Mouse (Mus musculus): ENCODE results near the gene Armc3.
A peak's percentile ranks its signal among the peaks of the same experiment; 100 is the strongest.

The Armc3 gene

DNA sequence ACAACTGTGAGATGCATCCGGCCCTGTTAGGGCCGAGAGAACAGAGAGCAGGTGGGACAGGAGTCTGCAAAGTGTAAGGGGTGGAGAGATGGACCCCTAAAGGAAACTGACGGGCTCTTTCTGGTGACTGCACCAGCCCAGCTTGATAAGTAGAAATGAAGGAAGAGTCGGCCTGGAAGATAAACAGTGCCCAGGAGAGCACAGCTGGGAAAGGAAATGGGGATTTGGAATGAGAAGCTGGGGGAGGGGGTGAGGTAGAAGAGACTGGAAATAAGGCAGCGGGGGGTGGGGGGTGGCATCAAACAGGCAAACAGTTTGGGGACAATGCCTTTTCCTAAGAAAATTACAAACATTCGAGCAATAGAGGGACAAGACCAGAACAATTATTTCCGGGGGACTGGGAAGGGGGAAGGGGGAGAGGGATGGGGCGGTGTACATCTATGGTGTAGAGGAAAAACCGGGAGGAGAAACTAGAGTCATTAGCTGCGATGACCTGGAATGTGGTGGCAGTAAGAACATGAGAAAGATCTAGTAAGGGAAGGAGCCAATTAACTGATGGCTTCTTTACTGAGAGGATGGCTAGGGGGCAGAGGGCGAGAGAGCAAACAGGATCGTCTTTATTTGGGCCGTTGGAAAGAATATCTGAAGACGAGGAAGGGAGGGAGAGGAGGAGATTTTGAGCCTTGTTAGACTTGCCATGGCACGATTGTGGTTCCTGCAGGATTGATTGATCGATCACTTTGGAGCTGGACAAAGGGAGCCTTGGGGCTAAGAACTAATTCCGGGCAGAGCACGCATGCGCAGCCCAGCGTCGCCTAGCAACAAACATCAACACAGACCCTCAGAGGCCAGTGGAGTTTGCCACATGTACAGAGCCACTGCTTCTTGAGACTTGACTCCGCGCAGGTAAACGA is at the start of gene Armc3:
Gene Armc3 (plus strand): TSS at position 851 of the 914 bp plus-strand sequence.
- no peak for DNase-seq (ENCODE audit: extremely low read depth, low read depth, low spot score)

DNA sequence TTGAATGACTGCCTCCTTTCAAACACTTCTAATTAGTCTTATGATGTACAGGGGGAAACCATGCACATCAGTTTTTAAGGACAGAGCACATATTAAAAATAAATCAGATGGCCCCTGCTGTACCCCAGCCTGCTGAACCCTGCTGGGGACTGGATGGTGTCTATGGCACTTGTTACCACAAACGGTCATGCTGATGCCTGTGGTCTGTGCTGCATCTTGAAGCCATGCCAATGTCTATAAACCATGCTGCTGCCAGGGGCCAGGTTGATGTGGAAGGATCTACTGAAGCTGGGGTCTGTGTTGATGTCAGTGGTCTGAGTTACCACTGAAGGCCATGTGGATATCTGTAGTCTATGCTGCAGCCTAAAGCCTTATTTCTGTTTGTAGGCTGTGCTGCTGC is 46.4 kb upstream of the Armc3 start:
- no peak for DNase-seq (ENCODE audit: extremely low read depth, low read depth, low spot score)

DNA sequence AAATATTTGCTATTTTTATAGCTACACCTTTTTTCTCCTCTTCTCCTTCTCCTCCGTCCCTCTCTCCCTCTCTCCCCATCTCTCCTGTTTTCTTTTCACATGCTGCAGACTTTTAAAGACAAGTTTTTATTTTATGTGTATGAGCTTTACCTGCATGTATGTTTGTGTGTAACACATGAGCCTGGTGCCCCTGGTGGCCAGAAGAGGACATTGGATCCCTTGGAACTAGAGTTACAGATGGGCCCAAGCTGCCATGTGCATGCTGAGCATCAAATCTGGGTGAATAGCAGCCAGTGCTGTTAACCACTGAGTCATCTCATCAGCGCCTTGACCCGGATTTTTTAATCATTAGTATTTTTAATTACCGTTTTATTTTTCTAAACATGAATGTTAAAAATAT is 42.9 kb upstream of the Armc3 start:
- DNase-seq (ENCODE audit: extremely low read depth, low read depth, low spot score): no peak

DNA sequence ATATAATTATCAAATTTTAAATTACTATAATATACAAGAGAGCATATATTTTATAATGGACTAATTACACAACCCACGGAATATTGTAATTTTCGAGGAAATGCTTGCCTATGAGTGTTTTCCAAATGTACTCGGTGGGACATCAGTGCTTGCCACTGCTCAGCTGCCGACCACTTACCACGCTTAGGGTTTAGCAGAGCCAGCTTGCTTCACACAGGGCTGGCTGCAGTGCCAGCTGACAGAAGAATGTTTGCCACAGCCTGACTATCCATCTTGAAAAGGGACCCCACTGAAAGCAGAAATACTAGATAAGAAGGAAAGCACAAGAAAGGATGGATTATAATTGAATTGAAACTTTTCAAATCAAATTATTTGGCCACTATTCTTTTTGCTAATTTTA is 39.6 kb upstream of the Armc3 start:
- DNase-seq (ENCODE audit: extremely low read depth, low read depth, low spot score): no peak

DNA sequence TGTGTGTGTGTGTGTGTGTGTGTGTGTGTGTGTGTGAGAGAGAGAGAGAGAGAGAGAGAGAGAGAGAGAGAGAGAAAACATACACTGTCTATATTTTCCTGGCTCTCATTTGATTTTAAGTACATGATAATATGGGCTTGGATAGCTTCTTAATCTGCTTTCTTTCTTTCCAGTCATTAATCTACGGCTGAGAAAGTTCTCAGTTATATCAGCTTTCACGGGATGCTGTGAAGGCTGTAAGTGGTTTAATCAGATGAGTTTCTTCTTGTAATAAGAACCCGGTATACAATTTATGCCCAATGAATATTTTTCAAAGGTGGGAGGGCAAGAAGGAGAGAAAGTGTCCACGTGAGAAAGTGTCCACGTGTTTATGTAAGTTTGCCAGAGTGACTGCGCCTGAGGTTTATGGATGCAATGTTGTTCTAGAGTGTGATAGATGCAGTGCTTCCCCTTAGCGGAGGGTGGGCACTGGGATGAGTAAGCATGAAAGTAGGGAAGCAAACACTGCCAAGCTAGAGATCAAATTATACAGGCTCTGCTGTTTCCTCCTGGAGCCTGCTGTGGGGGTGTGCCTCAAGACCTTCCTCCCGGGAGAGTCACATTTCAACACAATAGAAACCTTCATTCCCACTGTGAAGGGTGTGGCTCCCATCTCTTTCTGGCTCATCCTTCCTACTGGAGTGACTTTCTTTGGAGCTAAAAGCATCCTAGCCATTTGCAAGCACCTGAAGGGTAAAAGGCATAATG is 38.6 kb upstream of the Armc3 start:
- DNase-seq (ENCODE audit: extremely low read depth, low read depth, low spot score): no peak

DNA sequence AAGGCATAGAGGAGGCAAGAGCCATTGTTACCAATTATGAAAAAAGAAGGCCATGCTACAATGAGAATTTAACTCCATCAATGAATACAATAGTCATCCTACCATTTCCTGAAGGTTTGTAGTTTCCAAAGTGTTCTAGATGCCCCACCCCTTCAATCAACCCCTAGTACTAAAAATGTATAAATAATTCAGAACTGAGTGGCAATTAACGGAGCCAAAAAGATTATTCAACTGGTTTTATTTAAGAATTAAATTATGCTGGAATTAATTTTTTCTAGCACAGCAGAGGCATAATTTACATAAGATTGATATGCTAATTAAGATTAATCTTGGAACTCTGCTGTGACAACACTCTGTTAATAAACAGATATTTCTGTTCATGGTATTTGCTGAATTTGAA is 34.9 kb upstream of the Armc3 start:
- DNase-seq (ENCODE audit: extremely low read depth, low read depth, low spot score): no peak

DNA sequence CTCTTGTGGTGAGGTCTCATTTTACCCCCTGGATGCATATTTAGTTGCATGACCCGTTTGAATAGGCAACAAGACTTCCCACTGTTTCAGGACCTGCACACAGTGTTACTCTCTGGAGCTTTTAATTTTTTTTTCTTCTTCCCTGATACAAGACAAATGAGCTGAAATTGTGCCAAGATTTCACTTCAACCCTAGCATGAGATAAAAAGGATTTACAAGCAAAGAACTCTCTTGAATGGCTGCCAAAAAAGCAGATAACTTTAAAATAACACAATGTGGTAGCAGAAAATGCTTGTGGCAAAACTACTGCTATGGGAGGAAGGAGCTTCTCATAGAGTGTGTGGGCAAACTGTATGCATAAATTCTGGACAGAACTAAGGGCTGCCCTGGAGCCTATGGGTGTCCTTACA is 22.3 kb upstream of the Armc3 start:
- peak; percentile 4 for DNase-seq (ENCODE audit: extremely low read depth, low read depth, low spot score)

DNA sequence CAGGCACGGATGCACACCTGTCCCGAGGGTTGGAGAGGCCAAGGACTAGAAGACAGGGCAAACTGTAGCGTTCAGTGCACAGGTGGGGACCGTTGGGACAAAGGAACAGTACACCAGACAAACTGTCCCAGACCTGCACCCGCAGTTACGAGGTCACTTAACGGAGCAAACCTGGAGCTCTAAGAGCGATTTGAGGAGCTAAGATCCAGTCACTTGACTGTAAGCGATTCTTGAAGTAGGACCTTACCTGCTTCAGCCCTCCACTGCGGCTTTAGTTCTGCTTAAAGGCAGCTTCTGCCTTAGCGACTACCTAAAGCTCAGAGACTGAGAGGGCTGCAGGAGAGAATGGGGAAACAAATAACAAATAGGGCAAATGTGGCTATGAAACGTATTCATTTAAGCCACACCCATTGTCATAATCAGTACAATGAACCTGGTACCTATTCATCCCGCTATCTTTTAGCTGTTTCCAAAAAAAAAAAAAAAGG is 308 bp downstream of the Armc3 start:
- no peak for DNase-seq (ENCODE audit: extremely low read depth, low read depth, low spot score)

DNA sequence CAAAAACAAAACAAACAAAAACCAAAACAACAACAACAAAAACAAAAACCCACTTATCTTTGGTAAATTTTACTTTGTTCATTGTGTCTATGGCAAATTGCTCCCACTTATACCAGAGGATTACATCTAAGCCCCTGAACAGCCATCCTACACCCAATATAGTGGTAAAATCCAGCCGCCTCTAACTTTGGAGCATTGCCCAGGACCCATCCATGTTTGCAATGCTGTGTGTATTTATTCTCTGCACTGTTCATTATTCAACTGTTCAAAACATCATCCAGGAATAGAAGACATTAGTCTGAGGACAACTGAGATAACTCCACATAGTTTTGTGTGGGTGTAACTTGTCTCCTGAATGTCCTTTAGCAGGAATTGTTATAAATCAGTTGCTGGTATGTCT is 1.0 kb downstream of the Armc3 start:
- no peak for DNase-seq (ENCODE audit: extremely low read depth, low read depth, low spot score)

DNA sequence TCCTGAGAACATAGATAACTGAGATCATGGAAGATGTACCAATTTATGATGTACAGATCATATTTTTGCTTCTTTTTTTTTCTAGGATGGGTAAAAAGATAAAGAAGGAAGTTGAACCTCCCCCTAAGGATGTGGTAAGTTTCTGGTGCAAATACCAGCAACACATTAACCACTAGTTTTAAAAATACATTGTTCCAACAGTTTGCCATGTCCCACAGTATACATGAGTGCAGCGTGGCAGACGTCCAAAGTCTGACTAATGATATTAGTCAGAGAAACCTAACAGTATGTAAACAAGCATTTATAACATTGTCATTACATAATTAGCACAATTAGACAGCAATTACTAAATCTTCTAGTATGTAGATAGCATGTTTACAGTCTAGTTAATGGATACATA is 2.6 kb downstream of the Armc3 start:
- DNase-seq (ENCODE audit: extremely low read depth, low read depth, low spot score): no peak

DNA sequence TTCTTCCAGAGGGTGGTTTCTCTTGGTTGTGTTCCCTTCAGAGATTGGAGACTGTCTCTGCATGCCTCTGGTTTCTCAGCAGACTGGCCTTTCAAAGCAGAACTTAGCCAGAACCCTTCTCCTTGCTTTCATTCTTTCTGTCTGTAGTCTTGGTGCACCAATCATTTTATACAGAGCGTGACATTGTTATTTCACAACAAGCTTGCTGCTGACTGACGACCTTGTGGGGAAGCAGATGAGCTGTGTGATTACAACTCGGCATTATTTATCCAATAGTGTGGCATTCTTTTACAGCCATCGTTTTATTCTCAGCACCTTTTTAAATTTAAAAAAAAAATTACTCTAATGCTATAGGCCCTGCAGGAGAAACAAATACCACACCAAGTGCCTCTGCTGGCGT is 35.2 kb downstream of the Armc3 start:
- no peak for DNase-seq (ENCODE audit: extremely low read depth, low read depth, low spot score)

DNA sequence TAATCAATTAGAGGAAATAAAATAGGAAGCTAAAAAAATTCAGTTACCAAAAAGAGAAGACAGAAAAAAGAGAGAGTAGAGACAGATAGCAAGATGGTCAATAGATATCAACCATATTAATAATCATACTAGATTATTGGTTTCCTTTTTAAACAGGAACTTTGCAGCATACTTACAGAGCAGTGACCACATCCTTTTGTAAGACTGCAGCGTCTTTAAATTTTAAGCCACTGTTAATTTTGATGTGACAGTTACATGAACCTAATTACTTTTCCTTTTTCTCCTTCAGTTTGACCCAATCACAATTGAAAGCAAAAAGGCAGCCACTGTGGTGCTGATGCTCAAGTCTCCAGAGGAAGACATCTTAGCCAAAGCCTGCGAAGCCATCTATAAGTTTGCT is 36.1 kb downstream of the Armc3 start:
- DNase-seq (ENCODE audit: extremely low read depth, low read depth, low spot score): no peak

DNA sequence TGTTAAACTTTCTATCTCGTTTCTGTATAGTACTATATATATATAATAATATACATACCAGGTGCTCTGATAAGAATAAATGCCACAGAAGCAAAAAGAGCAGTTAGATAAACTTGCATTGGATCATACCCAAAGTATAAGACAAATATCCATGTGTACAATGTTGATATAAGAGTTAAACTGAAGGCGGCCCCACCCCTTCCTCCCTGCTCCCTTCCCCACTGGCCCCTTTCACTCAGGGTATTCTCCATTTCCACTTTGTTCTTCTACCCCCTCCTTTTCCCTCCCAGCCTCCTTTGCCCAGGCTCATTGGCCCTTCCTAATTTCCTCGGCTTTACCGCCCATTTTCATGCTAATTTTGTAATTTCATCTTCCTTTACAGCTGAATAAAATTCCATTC is 36.5 kb downstream of the Armc3 start:
- DNase-seq (ENCODE audit: extremely low read depth, low read depth, low spot score): no peak

DNA sequence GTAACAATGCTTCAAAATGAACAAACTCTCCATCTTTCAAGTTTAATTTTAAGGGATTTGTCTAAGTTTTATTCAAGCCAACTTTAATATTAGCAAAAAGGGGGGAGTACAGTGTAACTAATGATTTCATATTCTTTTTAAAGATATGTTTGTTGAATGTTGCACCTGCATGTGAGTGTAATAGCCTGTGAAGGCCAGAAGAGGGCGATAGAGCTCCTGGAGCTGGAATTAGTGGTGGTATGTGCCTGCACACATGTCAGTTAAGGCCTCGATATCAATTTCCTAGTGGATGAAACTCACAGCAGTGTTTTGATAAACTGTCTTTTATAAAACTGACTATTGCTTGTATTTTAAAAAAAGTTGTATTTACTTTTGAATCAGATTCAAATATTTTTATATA is 39.7 kb downstream of the Armc3 start:
- DNase-seq (ENCODE audit: extremely low read depth, low read depth, low spot score): no peak

DNA sequence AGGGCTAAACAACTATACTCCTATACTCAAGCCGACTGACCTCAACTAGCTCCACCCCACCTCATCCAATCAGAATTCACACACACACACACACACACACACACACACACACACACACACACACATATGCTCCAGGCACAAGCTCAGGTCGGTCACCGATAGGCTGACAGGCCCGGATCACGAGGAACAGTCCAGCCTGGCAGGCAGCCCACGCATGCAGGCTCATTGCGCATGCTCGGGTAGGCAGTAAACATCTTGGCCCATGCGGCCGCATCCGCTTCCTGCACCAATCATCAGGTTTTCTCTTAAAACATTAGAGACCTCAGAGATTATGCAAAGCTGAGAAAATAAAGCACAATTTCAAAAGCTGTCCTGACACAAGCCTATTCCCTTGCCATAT is 50.5 kb downstream of the Armc3 start:
- no peak for DNase-seq (ENCODE audit: extremely low read depth, low read depth, low spot score)

DNA sequence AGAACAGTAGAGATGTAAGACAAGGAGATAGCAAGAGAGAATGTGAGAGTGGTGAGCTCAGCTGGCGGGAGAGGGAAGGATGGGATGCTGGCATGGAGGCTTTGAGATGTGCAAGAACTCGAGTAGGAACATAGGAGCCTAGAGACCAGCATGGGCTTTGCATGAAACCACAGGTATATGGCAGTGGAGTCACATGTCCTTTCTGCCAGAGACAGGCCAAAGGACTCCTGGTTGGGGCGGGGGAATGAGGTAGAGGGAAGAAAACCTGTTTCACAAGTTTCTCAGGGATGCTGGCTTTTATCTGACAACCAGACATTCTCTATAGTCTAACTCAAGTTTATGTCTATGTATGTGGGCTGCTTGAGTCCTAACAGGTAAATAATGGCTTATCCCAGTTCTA is 55.9 kb downstream of the Armc3 start:
- no peak for DNase-seq (ENCODE audit: extremely low read depth, low read depth, low spot score)

DNA sequence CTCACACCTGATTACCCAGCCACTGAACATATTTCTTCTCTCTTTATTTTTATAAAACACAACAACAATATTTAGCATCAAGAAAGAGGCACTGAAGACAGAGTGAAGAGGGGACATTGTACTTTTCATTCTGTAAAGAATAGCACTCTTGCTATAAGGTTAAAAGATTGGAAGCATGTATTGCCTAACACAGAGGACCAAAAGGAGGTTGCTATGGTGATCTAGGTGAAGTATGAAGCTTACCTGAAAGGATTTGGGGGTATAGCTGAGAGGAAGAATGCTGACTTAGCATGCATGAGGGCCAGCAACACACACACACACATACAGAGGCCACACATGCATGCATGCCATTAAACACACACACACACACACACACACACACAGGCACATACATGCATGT is 58.2 kb downstream of the Armc3 start:
- DNase-seq (ENCODE audit: extremely low read depth, low read depth, low spot score): no peak

DNA sequence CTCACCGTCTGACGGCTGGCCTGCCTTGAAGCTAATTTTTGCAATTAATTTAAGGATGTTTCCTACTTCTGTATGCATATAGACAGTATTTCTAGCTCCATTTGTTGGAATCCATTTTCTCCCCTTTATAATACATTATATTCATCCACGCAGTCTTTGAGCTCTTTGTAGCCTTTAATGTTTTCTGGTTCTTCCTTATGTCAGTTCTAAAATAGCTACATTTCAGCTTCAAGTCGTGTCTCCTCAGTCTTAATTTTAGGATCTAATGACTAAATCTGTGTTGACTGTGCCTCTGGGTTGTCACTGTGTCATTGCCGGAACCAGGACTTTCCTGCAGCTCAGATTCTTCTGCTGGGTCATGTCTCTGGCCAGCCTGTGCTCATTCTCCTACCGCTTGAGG is 61.3 kb downstream of the Armc3 start:
- DNase-seq (ENCODE audit: extremely low read depth, low read depth, low spot score): no peak

DNA sequence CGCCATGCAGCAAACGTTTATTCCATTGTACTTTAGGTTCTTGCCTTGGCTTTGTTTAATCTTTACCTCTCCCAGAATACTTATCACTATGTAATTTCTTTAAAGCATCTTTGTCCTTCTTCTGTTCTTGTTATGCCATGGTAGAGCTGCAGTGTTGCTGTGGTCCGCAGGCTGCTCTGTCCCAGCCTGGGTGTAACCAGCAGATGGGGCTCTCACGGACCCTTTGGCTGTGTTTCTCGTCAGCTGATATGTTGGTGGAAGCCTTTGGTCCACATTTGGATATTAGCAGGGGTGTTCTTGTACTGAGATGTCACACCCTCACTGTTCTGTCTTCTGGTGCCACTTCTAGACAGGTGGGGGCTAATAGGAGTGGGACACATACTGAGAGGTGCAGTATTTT is 64.3 kb downstream of the Armc3 start:
- DNase-seq (ENCODE audit: extremely low read depth, low read depth, low spot score): no peak

DNA sequence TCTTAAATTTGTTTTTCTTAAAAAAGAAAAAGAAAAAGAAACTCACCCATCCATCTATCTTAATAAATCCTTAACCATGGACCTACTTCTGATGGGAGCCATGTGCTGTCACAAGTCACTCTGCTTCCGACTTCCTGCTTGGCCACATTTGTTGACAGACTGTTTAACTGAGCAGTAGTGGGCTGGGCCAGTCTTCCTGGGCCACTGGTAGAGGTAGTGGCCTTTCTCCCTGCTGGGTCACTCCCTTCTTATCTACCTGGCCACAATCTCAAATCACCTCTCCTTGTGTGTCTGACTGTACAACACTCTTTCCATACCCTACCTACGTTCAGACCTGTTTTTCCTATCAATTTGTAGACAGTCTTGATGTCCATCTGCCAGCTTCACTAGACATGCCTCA is 66.7 kb downstream of the Armc3 start:
- no peak for DNase-seq (ENCODE audit: extremely low read depth, low read depth, low spot score)

DNA sequence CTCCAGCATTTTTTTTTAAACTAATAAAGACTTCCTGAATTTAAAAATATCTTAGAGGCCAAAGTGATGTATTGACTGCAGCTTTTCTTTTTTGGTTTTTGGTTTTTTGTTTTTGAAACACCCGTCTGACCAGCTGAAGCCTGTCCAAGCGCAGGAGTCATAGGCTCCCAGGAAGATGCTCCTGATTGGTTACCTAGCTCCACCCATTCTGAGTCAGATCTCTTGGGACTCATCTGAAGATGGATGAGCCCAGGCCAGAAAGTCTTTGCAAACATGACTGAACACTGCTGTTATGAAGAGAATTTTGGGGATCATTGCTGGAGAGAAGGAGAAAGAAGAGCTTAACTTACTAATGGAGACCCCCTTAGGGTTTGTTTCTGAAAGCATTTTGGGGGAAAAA is 68.3 kb downstream of the Armc3 start:
- no peak for DNase-seq (ENCODE audit: extremely low read depth, low read depth, low spot score)

DNA sequence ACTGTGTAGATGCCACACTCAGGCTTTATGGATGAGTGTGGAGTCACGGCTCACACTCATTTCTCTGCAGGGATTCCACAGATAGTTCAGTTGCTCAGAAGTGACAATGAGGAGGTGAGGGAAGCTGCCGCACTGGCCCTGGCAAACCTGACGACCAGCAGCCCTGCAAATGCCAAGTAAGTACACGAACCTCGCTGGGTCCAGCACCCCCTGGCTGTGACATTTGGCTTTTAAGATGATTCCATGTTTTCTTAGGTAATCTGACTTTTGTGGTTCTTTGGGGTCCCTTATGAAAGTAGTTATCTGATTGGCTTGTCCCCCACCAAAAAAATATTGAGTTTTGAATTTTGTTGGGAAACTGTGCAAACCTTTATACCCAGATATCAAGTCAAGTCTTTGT is 70.9 kb downstream of the Armc3 start:
- DNase-seq (ENCODE audit: extremely low read depth, low read depth, low spot score): no peak
